Mouse (Mus musculus): ENCODE measurements around the gene Serpinb6b. TPM values are rescaled to one million over a fixed set of nuclear protein-coding genes. Genes with fewer than 3 reads are reported as not detected.
"Not testable (repeated sequence)": the region's sequence is repeated elsewhere in the genome, so short reads cannot be mapped to it uniquely, and the experiment has no call there.

Gene Serpinb6b
- polyA plus RNA-seq, 1 experiment from 2014 or later: 2.5 TPM

DNA sequence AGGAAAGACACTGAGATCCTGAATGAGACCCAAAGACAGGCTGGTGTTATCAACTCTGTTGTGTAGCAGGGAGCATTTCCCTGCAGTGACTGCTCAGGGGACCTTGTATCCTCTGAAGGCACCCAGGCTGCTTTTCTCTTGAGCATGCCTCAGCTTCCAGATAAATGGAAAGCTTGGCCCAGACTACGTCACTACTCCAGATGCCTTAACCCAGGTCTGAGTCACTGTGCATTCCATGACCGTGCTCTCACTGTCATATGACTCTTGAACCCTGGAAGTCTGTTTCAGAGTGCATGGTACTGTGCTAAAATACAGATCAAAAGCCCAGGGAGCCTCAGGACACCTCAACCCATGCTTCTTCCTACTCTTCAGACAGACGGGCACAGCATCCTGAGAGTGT lies 25.8 kb upstream of the Serpinb6b start:
- H3K4me3 ChIP-seq (ENCODE audit: low read length); H3K4me1 ChIP-seq (ENCODE audit: control insufficient read depth, insufficient read depth, low read depth, low read length); H3K9me3 ChIP-seq (ENCODE audit: control insufficient read depth, low read length); H3K9ac ChIP-seq (ENCODE audit: low read depth, low read length); H3K27ac ChIP-seq (ENCODE audit: low read depth, low read length); H3K27me3 ChIP-seq (replicated peaks; ENCODE audit: control insufficient read depth, insufficient read depth, low read length); H3K4me2 ChIP-seq (ENCODE audit: low read length); ATAC-seq; H3K36me3 ChIP-seq (ENCODE audit: control insufficient read depth, insufficient read depth, low read length): not testable (repeated sequence)
- 87% methylated on average over 3 of the region's 3 CpGs for WGBS

DNA sequence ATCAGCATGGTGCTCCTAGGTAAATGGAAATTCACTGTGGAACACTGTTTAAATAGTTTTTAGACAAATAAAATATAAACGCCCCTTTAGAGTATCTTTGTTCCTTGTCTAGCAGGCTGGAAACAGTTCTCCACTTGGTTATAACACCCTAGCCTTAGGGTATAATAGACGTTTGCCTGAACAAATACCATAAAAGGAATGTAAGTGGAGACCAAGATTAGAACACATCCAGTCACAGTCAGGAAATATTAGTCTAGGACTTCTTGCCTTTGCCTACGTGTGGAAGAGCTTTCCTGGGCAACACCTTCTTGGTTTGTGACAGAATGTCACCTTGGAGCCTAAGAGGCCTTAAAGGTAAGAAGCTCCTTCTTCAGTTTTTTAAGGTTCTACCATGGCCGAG lies 8.5 kb upstream of the Serpinb6b start:
- H3K27ac ChIP-seq (ENCODE audit: low read depth, low read length): no peak overlapping the region
- no peaks in the 10 kb centered on the region for H3K36me3 ChIP-seq (ENCODE audit: control insufficient read depth, insufficient read depth, low read length)
- H3K4me3 ChIP-seq (ENCODE audit: low read length): no peak overlapping the region
- no peaks in the 10 kb centered on the region for H3K4me1 ChIP-seq (ENCODE audit: control insufficient read depth, insufficient read depth, low read depth, low read length)
- WGBS: 72% methylated on average over 4 of the region's 4 CpGs
- H3K27me3 ChIP-seq (replicated peaks; ENCODE audit: control insufficient read depth, insufficient read depth, low read length): no peaks in the 10 kb centered on the region
- no peaks in the 10 kb centered on the region for H3K9me3 ChIP-seq (ENCODE audit: control insufficient read depth, low read length)
- H3K4me2 ChIP-seq (ENCODE audit: low read length): no peak overlapping the region
- H3K9ac ChIP-seq (ENCODE audit: low read depth, low read length): no peak overlapping the region
- ATAC-seq: no peak

DNA sequence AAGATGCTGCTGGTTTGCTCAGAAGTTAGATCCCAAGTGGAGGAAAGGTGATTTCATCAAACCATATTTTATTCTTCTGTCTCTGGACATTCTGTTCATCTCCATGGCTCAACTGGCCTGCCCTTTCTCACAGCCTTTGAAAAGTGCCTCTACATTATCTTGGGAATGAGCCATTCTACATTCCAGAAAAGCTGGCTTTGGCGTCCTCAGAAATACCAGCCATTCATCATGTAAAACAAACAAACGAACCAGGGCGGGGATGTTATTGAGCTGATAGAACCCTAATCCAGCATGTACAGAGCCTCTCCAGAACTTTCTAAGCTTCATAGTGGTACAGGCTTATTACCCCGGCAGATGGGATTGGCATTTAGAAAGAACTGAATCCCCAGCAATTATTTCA lies 7.1 kb upstream of the Serpinb6b start:
- no peaks in the 10 kb centered on the region for H3K4me1 ChIP-seq (ENCODE audit: control insufficient read depth, insufficient read depth, low read depth, low read length)
- H3K27ac ChIP-seq (ENCODE audit: low read depth, low read length): no peak overlapping the region
- H3K4me3 ChIP-seq (ENCODE audit: low read length): no peak overlapping the region
- no peak overlapping the region for H3K4me2 ChIP-seq (ENCODE audit: low read length)
- H3K36me3 ChIP-seq (ENCODE audit: control insufficient read depth, insufficient read depth, low read length): no peaks in the 10 kb centered on the region
- ATAC-seq: no peak
- no peaks in the 10 kb centered on the region for H3K27me3 ChIP-seq (replicated peaks; ENCODE audit: control insufficient read depth, insufficient read depth, low read length)
- H3K9ac ChIP-seq (ENCODE audit: low read depth, low read length): no peak overlapping the region
- H3K9me3 ChIP-seq (ENCODE audit: control insufficient read depth, low read length): no peaks in the 10 kb centered on the region
- 77% methylated on average over 4 of the region's 4 CpGs for WGBS

DNA sequence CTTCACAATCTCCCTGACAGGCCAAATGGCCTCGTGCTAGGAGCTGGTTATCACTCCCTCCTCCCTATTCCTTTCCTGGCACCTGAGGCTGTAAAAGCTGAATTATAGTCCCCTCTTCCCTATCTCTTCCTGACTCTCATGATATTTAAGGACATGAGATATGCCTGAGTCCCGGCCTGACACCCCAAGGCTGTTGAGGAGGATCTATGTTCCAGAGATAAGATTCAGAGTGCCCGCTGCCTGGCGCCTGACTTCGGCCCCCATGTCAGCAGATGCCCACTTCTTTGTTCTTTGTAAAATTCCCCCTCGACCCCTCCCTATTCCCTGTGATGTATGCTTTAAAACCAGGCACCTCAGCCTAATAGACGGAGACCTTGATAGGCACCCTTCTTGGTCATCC lies 6.5 kb upstream of the Serpinb6b start:
- WGBS: 84% methylated on average over 7 of the region's 7 CpGs
- H3K27ac ChIP-seq (ENCODE audit: low read depth, low read length); H3K4me1 ChIP-seq (ENCODE audit: control insufficient read depth, insufficient read depth, low read depth, low read length); ATAC-seq; H3K36me3 ChIP-seq (ENCODE audit: control insufficient read depth, insufficient read depth, low read length); H3K9ac ChIP-seq (ENCODE audit: low read depth, low read length); H3K9me3 ChIP-seq (ENCODE audit: control insufficient read depth, low read length); H3K4me3 ChIP-seq (ENCODE audit: low read length); H3K27me3 ChIP-seq (replicated peaks; ENCODE audit: control insufficient read depth, insufficient read depth, low read length); H3K4me2 ChIP-seq (ENCODE audit: low read length): not testable (repeated sequence)

DNA sequence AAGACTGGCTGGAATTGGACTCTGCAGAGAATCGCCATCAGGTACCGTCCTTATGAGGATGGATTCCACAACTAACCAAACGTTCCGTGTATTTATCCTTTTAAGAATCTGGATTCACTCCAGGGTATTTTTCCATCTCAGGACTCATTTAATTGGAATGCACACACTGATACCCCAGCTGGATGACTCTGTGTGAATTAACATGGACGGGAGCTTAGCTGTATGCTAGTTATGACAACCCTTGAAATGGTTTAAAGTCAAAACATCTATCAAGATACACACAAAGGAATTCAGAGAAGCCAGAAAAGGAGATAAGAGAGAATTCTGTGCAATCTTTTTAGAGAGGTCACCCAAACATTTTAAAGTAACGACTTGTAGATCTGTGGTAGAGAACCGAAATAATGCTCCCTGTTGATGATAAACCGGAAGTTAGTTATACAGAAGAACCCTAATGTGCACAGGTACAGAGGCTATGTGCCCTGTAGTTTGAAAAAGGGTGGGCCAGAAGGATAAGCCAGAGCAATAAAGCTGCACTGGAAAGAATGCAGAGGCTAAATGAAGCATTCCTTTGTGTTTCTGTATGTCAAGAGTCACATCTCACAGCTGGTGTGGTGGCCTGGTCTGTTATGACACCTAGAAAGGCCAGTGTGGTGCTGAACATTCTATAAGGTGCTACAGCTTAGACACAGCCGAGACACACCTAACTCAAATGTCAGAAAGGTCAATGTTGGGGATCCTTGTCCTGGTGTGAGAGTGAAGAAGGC lies 837 bp upstream of the Serpinb6b start:
- H3K4me1 ChIP-seq (ENCODE audit: control insufficient read depth, insufficient read depth, low read depth, low read length): no peaks in the 10 kb centered on the region
- no peaks in the 10 kb centered on the region for H3K9me3 ChIP-seq (ENCODE audit: control insufficient read depth, low read length)
- ATAC-seq: no peak
- 88% methylated on average over 9 of the region's 9 CpGs for WGBS
- no peaks in the 10 kb centered on the region for H3K36me3 ChIP-seq (ENCODE audit: control insufficient read depth, insufficient read depth, low read length)
- no peak overlapping the region for H3K27ac ChIP-seq (ENCODE audit: low read depth, low read length)
- H3K4me3 ChIP-seq (ENCODE audit: low read length): no peak overlapping the region
- no peak overlapping the region for H3K4me2 ChIP-seq (ENCODE audit: low read length)
- H3K27me3 ChIP-seq (replicated peaks; ENCODE audit: control insufficient read depth, insufficient read depth, low read length): no peaks in the 10 kb centered on the region
- H3K9ac ChIP-seq (ENCODE audit: low read depth, low read length): no peak overlapping the region

- Histone ChIP-seq H3K36me3 (ENCODE audit: control insufficient read depth, insufficient read depth, low read length) (no peaks in the 10 kb centered on the region), H3K9ac (ENCODE audit: low read depth, low read length) (no peak overlapping the region), H3K4me3 (ENCODE audit: low read length) (no peak overlapping the region), H3K9me3 (ENCODE audit: control insufficient read depth, low read length) (no peaks in the 10 kb centered on the region), H3K4me2 (ENCODE audit: low read length) (no peak overlapping the region), H3K27ac (ENCODE audit: low read depth, low read length) (no peak overlapping the region), H3K27me3 (replicated peaks; ENCODE audit: control insufficient read depth, insufficient read depth, low read length) (no peaks in the 10 kb centered on the region), H3K4me1 (ENCODE audit: control insufficient read depth, insufficient read depth, low read depth, low read length) (no peaks in the 10 kb centered on the region)
- 74% methylated on average over 5 of the region's 5 CpGs for WGBS
- ATAC-seq: no peak
Observed at GRCm38 (mm10) chr13:32966116-32966515, 1.1 kb downstream of the Serpinb6b start.

GRCm38 (mm10) chr13:32967233-32967632 lies 2.2 kb downstream of the Serpinb6b start:
- Histone ChIP-seq H3K27ac (ENCODE audit: low read depth, low read length) (no peak overlapping the region), H3K27me3 (replicated peaks; ENCODE audit: control insufficient read depth, insufficient read depth, low read length) (no peaks in the 10 kb centered on the region), H3K9me3 (ENCODE audit: control insufficient read depth, low read length) (no peaks in the 10 kb centered on the region), H3K4me2 (ENCODE audit: low read length) (no peak overlapping the region), H3K9ac (ENCODE audit: low read depth, low read length) (no peak overlapping the region), H3K4me3 (ENCODE audit: low read length) (no peak overlapping the region), H3K36me3 (ENCODE audit: control insufficient read depth, insufficient read depth, low read length) (no peaks in the 10 kb centered on the region), H3K4me1 (ENCODE audit: control insufficient read depth, insufficient read depth, low read depth, low read length) (no peaks in the 10 kb centered on the region)
- no peak for ATAC-seq

- Histone ChIP-seq H3K9ac (ENCODE audit: low read depth, low read length) (no peak overlapping the region), H3K36me3 (ENCODE audit: control insufficient read depth, insufficient read depth, low read length) (no peaks in the 10 kb centered on the region), H3K4me3 (ENCODE audit: low read length) (no peak overlapping the region), H3K27me3 (replicated peaks; ENCODE audit: control insufficient read depth, insufficient read depth, low read length) (no peaks in the 10 kb centered on the region), H3K27ac (ENCODE audit: low read depth, low read length) (no peak overlapping the region), H3K4me1 (ENCODE audit: control insufficient read depth, insufficient read depth, low read depth, low read length) (no peaks in the 10 kb centered on the region), H3K9me3 (ENCODE audit: control insufficient read depth, low read length) (no peaks in the 10 kb centered on the region), H3K4me2 (ENCODE audit: low read length) (no peak overlapping the region)
- 78% methylated on average over 5 of the region's 5 CpGs for WGBS
- ATAC-seq: no peak
Observed at GRCm38 (mm10) chr13:32968353-32968984, 3.5 kb downstream of the Serpinb6b start.

DNA sequence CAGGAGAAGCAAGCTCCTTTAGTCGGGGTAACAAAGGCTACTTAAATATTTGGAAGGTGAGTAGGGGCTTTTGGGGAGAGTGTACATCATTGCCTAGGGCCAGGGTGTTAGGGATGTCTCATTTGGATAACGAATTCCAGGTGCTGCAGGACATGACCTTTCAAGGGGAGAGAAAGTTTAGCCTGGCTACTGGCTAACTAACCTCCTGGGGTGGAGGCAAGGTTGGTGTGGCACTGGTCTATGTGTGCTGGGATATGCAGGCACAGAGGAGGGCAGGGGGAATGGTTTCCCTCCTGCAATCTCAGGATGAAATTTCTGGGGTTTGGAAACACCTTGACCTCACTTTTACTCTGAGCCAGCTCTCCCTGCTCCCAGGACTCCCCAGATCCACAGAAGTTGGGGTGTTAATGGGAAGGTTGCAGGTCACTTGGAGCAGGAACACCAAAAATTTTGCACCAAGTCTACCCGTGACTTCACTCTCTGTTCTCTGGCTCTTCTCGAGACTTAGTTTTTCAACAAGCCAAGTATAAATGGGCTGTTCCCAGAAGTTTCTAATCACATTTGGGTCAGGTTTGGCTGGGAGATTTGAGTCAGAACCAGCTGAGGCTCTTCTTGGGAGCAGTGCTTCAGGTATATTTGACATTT lies 4.1 kb downstream of the Serpinb6b start:
- H3K9ac ChIP-seq (ENCODE audit: low read depth, low read length): no peak overlapping the region
- no peaks in the 10 kb centered on the region for H3K36me3 ChIP-seq (ENCODE audit: control insufficient read depth, insufficient read depth, low read length)
- H3K27me3 ChIP-seq (replicated peaks; ENCODE audit: control insufficient read depth, insufficient read depth, low read length): no peaks in the 10 kb centered on the region
- ATAC-seq: no peak
- H3K4me3 ChIP-seq (ENCODE audit: low read length): no peak overlapping the region
- WGBS: 83% methylated on average over 4 of the region's 4 CpGs
- H3K9me3 ChIP-seq (ENCODE audit: control insufficient read depth, low read length): no peaks in the 10 kb centered on the region
- no peaks in the 10 kb centered on the region for H3K4me1 ChIP-seq (ENCODE audit: control insufficient read depth, insufficient read depth, low read depth, low read length)
- no peak overlapping the region for H3K27ac ChIP-seq (ENCODE audit: low read depth, low read length)
- H3K4me2 ChIP-seq (ENCODE audit: low read length): no peak overlapping the region

All from hindbrain, embryonic 16.5 days (tissue).